Mouse (Mus musculus): ENCODE measurements around the gene Cux2.
"Not testable (repeated sequence)": the region's sequence is repeated elsewhere in the genome, so short reads cannot be mapped to it uniquely, and the experiment has no call there.

The Cux2 gene

GRCm38 (mm10) chr5:121856740-121857139 is 193.2 kb downstream of the Cux2 start:
- no peak for DNase-seq

DNA sequence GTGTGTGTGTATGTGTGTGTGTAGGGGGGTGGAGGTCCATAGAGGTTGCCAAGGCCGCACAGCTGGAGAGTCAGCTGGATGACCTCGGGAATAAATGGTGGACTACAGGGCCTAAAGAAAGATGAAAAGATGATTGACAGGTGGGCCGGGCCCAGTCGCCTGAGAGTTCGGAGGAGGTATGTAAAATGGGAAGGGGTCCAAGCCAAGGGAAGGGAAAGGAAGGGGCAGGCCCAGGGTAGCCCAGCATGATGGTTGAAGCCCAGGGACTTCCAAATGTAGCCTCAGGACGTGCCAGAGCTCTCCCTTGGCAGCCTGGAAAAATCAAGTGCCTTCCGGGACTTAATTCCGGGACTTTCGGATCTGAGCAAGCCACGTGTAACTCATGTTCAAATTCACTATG is 195.1 kb downstream of the Cux2 start:
- no peak for DNase-seq

DNA sequence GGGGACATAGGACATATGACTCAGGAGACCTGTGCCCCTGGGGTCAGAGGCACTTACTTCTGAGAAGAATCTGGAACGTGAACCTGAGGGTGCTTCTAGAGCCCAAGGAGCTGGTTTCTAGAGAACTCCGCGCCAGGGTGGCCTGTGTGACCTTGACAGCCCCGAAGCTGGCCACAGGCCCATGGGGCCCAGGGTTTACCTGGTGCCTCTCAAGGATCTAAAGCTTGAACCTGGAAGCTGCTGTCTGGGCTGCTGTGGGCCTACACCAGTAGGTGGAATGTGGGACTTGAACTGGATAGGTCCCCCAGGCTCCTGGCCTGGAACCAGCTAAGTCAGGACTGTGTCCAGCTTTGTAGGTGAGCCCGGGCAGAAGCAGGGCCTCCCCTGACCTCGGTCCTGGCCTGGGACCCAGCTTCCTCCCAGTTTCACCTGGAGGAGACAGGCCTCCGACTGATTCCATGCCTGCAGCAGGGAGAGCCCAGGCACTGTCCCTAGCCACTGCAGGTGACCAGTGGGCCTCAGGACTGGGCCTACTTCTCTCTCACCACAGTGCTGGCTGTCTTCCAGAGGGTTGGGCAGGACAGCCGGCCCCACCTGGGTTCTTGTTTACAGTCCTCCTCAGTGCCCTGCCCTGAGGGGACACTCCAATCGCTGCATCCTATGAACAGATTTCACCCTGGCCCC is 196.4 kb downstream of the Cux2 start:
- no peak for DNase-seq

DNA sequence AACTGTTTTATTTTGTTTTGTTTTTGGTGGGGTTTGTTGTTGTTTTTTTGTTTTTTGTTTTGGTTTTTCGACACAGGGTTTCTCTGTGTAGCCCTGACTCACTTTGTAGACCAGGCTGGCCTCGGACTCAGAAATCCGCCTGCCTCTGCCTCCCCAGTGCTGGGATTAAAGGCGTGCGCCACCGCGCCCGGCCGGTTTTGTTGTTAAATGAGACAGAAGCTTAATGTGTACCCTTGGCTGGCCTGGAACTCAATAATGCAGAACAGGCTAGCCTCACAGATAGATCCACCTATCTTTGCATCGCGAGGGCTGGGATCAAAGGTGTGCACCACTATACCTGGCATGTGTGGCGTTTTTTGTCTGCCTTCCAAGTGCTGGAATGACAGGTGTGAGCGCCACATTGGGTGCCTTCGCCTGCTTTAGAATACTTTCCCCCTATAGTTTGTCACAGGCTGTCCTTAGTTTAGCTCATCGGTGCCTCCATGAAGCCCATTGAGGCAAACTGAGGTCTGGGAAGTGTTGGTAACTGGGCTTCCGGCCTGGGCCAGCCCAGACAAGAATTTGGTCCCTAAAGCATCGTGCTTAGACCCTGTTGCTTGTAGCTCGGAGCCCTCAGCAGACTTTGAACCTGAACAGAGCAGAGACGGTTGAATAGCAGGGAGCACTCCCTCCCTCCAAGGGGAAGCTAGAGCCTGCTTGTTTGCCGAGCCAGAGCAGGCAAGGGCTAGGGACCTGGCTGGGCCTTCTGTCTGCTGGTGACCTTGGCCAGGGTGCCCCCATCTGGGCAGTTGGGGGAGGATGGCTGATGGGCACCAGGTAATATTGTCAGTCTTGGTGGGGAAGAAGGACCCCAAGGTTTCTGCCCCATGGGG is 200.2 kb downstream of the Cux2 start:
- no peak for DNase-seq

- peak; percentile 90 for DNase-seq
Observed at GRCm38 (mm10) chr5:121848743-121849142, 201.2 kb downstream of the Cux2 start, which contains the start of gene Pheta1. Gene Pheta1, plus strand, starts transcription at chr5:121848984.

- DNase-seq = no peak
Observed at GRCm38 (mm10) chr5:121848035-121848519, 201.8 kb downstream of the Cux2 start.

DNA sequence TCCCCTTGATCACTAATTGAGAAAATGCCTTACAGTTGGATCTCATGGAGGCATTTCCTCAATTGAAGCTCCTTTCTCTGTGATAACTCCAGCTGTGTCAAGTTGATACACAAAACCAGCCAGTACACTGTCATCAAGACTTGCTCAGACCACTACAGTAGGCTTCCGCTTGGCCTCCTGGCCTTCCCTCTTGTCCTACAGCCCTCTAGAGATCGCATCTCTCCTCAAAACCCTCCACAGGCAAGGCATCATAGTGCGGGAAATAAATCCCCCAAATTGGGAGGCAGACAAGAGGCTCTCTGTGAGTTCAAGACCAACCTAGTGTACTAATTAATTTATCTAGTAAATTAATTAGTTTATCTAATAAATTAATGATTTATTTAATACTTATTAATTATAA is 202.6 kb downstream of the Cux2 start:
- not testable (repeated sequence) for DNase-seq

- DNase-seq = no peak
Observed at GRCm38 (mm10) chr5:121846322-121846721, 203.6 kb downstream of the Cux2 start.

DNA sequence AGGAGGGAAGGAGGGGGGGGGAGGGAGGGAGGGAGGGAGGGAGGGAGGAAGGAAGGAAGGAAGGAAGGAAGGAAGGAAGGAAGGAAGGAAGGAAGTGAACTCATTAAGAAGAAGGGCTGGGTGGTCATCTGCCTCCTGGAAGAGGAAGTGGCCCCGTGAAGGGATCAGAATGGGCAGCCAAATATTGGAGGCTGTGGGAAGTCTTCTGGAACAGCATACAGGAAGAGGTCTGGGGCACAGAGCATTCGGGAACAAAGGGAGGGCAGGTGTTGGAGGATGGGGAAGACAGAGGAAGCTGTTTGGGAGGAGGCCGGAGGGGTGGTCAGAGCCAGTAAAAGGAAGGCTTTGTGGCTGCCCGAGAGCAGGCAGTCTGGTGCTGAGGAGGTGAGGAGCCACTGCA is 204.5 kb downstream of the Cux2 start:
- no peak for DNase-seq

GRCm38 (mm10) chr5:121843138-121843905 is 206.6 kb downstream of the Cux2 start:
- DNase-seq = no peak

DNA sequence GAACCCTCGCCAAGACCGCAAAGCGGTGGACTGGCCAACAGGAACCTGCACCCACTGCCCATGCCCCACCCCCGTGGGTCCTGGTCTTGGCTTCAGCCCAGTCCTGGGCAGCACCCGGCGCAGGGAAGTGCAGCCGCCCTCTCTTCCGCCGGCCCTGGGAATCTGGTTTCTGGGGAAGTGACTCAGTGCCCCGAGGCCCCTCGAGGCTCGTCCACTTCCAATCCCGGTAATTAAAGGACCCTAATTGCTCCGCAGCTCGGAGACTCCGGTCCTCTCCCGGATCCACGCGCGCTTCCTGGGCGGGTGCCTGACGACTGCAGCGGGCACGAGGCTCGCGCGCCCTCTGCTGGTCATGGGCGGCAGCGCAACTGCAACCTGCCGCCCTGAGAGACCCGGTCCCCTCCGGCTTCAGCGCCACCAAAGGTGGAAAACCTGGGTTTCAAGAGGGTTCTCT is 207.2 kb downstream of the Cux2 start:
- peak; percentile 88 for DNase-seq

- DNase-seq = no peak
Observed at GRCm38 (mm10) chr5:121841973-121842372, 207.9 kb downstream of the Cux2 start.

GRCm38 (mm10) chr5:121841516-121841915 is 208.4 kb downstream of the Cux2 start:
- no peak for DNase-seq

- DNase-seq = no peak
Observed at GRCm38 (mm10) chr5:121839128-121839473, 210.8 kb downstream of the Cux2 start.

- no peak for DNase-seq
Observed at GRCm38 (mm10) chr5:121838341-121839127, 211.4 kb downstream of the Cux2 start.

- DNase-seq = no peak
Observed at GRCm38 (mm10) chr5:121837441-121838340, 212.2 kb downstream of the Cux2 start, which contains the start of gene Sh2b3. Gene Sh2b3, minus strand, starts transcription at chr5:121837646.

DNA sequence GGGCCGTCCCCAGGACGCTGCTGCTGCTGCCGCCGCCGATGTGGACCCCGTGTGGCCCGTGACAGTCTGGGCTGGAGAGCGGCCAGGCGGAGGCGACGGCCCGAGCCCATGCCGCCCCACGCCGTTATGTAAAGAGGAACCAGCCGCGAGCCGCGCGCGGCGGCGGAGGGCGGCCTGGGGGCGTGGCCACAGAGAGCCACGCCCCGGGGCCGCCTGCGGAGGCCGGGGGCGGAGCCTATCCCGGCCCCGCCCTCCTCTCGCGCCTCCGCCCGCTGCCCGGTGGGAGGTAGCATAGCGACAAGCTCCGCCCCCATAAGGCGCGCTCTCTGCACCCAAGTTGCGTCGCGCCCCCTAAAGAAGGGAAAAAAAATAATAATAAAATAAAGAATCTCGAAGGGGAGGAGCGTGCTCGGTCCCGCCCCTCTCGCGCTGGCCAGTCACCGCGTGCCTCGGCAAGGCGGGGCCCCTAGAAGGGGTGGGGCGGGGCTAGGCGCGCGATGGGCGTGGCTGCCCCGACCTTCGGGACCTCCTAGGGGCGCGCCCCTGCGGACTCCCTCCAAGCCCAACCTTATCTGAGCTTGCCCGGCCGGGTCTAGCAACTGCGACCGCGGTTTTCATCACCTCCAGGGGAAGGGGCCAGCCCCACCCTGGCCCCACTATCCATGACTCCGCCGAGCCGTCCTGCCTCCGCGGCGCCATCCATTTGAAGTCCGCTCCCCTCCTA is 213.0 kb downstream of the Cux2 start:
- DNase-seq = peak; percentile 79

DNA sequence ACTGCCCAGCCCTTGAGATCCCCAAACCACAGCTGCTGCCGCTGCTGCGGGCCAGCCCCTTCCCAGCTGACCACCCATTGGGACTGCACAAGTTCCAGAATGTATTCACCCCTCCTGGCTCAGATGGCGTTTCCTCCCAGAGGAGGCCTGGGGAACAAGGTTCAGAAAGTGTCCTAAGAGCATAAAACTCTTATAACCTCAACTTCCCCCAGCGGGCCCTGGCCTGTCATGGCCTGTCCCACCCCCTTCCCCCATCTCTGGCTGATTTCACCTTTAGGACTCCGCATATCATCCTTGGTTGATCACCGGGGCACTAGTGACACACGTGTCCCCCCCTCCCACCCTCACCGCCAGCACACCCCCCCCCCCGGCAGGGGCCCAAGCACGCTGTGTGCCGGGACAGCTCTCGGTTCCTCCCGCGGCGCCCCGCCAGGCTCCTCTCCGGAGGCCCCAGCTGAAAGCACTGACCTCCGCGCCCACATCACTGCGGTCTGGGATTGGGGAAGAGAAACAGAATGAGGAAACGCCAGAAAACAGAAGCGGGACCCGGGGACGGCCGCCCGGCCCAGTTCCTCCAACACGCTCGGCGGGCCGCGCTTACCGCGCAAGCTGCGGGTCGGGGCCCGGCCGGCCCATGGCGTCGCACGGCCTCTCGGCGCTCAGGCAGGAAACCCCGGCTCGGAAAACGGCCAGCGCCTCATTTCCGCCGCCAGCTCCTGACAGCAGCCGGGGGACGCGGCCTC is 213.8 kb downstream of the Cux2 start:
- DNase-seq = no peak

GRCm38 (mm10) chr5:121834991-121835747 is 214.7 kb downstream of the Cux2 start:
- DNase-seq = no peak
